Mouse (Mus musculus): Measurements from ENCODE around the gene Tex14.

DNA sequence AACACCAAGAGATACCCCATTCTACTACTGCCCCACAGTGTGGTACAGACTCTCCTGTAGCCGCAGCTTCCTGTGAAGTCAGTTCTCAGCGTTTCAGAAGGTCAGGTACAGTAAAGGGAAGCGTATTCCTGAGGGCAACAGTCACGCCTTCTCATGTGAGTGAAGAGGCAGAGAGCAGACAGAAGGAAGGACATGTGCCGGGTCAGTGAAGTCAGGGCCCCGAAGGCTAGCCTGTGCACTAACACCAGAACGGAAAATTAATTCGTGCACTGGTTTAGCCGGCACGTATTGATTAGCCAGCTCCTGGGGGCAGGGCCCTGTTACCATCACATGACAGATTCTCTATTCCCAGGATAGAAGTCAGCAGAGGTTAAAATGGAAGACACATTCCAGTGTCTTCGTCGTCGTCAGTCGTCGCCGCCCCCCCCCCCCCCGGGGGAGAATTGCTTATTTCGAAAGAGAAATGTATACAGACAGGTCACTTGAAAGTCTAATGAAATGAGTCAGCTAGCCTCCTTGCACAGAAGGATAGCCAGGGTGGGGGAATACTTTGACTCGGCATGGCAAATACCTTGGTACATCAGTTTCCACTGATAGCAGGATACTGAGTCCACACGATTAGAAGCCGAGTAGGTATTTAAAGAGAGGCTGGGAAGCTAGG is 169.8 kb downstream of the Tex14 start:
- TF ChIP-seq CTCF (IDR thresholded peaks at IDR 0.05; ENCODE audit: borderline replicate concordance, extremely low read depth, insufficient read depth, insufficient read length) (no peak), POLR2A (IDR thresholded peaks at IDR 0.05; ENCODE audit: borderline replicate concordance, extremely low read depth, insufficient read depth, insufficient read length, poor library complexity, severe bottlenecking) (no peak)
